Mouse (Mus musculus) kidney, embryonic 16.5 days (tissue): Measurements from ENCODE around the gene Pla2g10. TPM values are rescaled to one million over a fixed set of nuclear protein-coding genes. Genes with fewer than 3 reads are reported as not detected.

Experiments
- ATAC-seq: fragments of 200-750 bp; cut with Nextera tagmentation; 2 replicates; pipeline ENCODE4 v1.8.0; 2017; ENCODE audit warnings: moderate TSS enrichment; ENCODE audit not compliant: low FRiP score, low TSS enrichment
- H3K27ac ChIP-seq: fragments of 300-500 bp; sonication (generic); 2 replicates; pipeline ENCODE4 v1.5.1; 2014; ENCODE audit warnings: low read length
- H3K27me3 ChIP-seq: fragments of 300-500 bp; sonication (generic); 2 replicates; pipeline ENCODE4 v1.6.1; 2014; ENCODE audit warnings: low read length, control low read depth, mixed read lengths; ENCODE audit not compliant: insufficient read depth
- H3K36me3 ChIP-seq: fragments of 300-500 bp; sonication (generic); 2 replicates; pipeline ENCODE4 v1.6.1; 2014; ENCODE audit warnings: low read length, control low read depth, mixed read lengths; ENCODE audit not compliant: insufficient read depth
- H3K4me1 ChIP-seq: fragments of 300-500 bp; sonication (generic); 2 replicates; pipeline ENCODE4 v1.6.1; 2014; ENCODE audit warnings: low read length, control low read depth, mixed read lengths; ENCODE audit not compliant: insufficient read depth
- H3K4me2 ChIP-seq: fragments of 300-500 bp; sonication (generic); replicated peaks from 2 replicates; pipeline ENCODE4 v1.6.1; 2014; ENCODE audit warnings: low read depth, low read length
- H3K4me3 ChIP-seq: fragments of 300-500 bp; sonication (generic); 2 replicates; pipeline ENCODE4 v1.5.1; 2014; ENCODE audit warnings: mild to moderate bottlenecking, low read length
- H3K9ac ChIP-seq: fragments of 300-500 bp; sonication (generic); replicated peaks from 2 replicates; pipeline ENCODE4 v1.6.1; 2014; ENCODE audit warnings: low read length
- H3K9me3 ChIP-seq: fragments of 300-500 bp; sonication (generic); 2 replicates; pipeline ENCODE4 v1.6.1; 2016; ENCODE audit warnings: low read length, control low read depth
- WGBS: fragments of 180-500 bp; shearing (Covaris S2); extraction: QIAGEN DNeasy Blood & Tissue Kit; methylation state at CpG from one replicate; pipeline ENCODE4 v1.1.7; 2014; 5-methylcytosine and 5-hydroxymethylcytosine counted together
- polyA plus RNA-seq: library from polyadenylated mRNA; unstranded; fragments of >200 nt; fragmentation: Nextera tagmentation; extraction: Ambion mirVana; gene quantifications from 2 replicates; pipeline ENCODE4 v1.2.1, GENCODE M21; 2015

Pla2g10 gene
- polyA plus RNA-seq, 1 experiment from 2014 or later, result 0.35 TPM

GRCm38 (mm10) chr16:13735977-13736376 is 5.2 kb upstream of the Pla2g10 start:
- Histone ChIP-seq H3K4me1 (peaks cover under 1% of the 10 kb centered on the region; the same call in 1 of the 2 replicates), H3K4me2 (no peak overlapping the region), H3K27me3 (no peaks in the 10 kb centered on the region), H3K9me3 (no peaks in the 10 kb centered on the region), H3K4me3 (no peak overlapping the region), H3K9ac (no peak overlapping the region), H3K27ac (no peak overlapping the region), H3K36me3 (no peaks in the 10 kb centered on the region)
- ATAC-seq, result peak; percentile 57
- 55% methylated on average over 8 of the region's 8 CpGs for WGBS

GRCm38 (mm10) chr16:13733518-13734137 is 2.8 kb upstream of the Pla2g10 start:
- Histone ChIP-seq H3K9ac (no peak overlapping the region), H3K4me2 (no peak overlapping the region), H3K36me3 (no peaks in the 10 kb centered on the region), H3K9me3 (no peaks in the 10 kb centered on the region), H3K27me3 (no peaks in the 10 kb centered on the region), H3K27ac (no peak overlapping the region), H3K4me1 (peaks cover 7% of the 10 kb centered on the region; the same call in 1 of the 2 replicates), H3K4me3 (no peak overlapping the region)
- 21% methylated on average over 9 of the region's 9 CpGs for WGBS
- no peak for ATAC-seq

- 82% methylated on average over 3 of the region's 3 CpGs for WGBS
- ATAC-seq, result no peak
Observed at GRCm38 (mm10) chr16:13732786-13733185, 2.0 kb upstream of the Pla2g10 start.

GRCm38 (mm10) chr16:13729428-13729827 is 1.4 kb downstream of the Pla2g10 start:
- H3K27ac ChIP-seq, result no peak overlapping the region
- no peaks in the 10 kb centered on the region for H3K36me3 ChIP-seq
- no peak overlapping the region for H3K4me3 ChIP-seq
- 92% methylated on average over 4 of the region's 4 CpGs for WGBS
- H3K4me1 ChIP-seq, result peaks cover 7% of the 10 kb centered on the region; the same call in 1 of the 2 replicates
- H3K9me3 ChIP-seq, result no peaks in the 10 kb centered on the region
- no peaks in the 10 kb centered on the region for H3K27me3 ChIP-seq
- H3K4me2 ChIP-seq, result no peak overlapping the region
- ATAC-seq, result no peak
- H3K9ac ChIP-seq, result no peak overlapping the region

More at GRCm38 (mm10) chr16:13732786-13733185, 2.0 kb upstream of the Pla2g10 start:
- no peak overlapping the region for H3K4me2 ChIP-seq
- no peaks in the 10 kb centered on the region for H3K27me3 ChIP-seq
- H3K4me3 ChIP-seq, result no peak overlapping the region
- H3K27ac ChIP-seq, result no peak overlapping the region
- H3K36me3 ChIP-seq, result no peaks in the 10 kb centered on the region
- no peaks in the 10 kb centered on the region for H3K9me3 ChIP-seq
- no peak overlapping the region for H3K9ac ChIP-seq
- H3K4me1 ChIP-seq, result peaks cover 7% of the 10 kb centered on the region; the same call in 1 of the 2 replicates

GRCm38 (mm10) chr16:13727811-13728335 is 2.9 kb downstream of the Pla2g10 start:
- Histone ChIP-seq H3K9me3 (no peaks in the 10 kb centered on the region), H3K4me1 (peaks cover 7% of the 10 kb centered on the region; the same call in 1 of the 2 replicates), H3K4me3 (no peak overlapping the region), H3K4me2 (no peak overlapping the region), H3K9ac (no peak overlapping the region), H3K36me3 (no peaks in the 10 kb centered on the region), H3K27me3 (no peaks in the 10 kb centered on the region), H3K27ac (no peak overlapping the region)
- 81% methylated on average over 5 of the region's 5 CpGs for WGBS
- ATAC-seq, result no peak

GRCm38 (mm10) chr16:13722937-13723336 is 7.8 kb downstream of the Pla2g10 start:
- H3K4me2 ChIP-seq, result no peak overlapping the region
- ATAC-seq, result no peak
- 38% methylated on average over 10 of the region's 10 CpGs for WGBS
- no peak overlapping the region for H3K27ac ChIP-seq
- no peaks in the 10 kb centered on the region for H3K9me3 ChIP-seq
- H3K27me3 ChIP-seq, result no peaks in the 10 kb centered on the region
- H3K4me3 ChIP-seq, result no peak overlapping the region
- H3K9ac ChIP-seq, result no peak overlapping the region
- H3K4me1 ChIP-seq, result no peaks in the 10 kb centered on the region
- no peaks in the 10 kb centered on the region for H3K36me3 ChIP-seq

- no peak overlapping the region for H3K4me2 ChIP-seq
- H3K9me3 ChIP-seq, result no peaks in the 10 kb centered on the region
- H3K9ac ChIP-seq, result no peak overlapping the region
- no peaks in the 10 kb centered on the region for H3K4me1 ChIP-seq
- H3K36me3 ChIP-seq, result no peaks in the 10 kb centered on the region
- 81% methylated on average over 2 of the region's 2 CpGs for WGBS
- no peak overlapping the region for H3K27ac ChIP-seq
- ATAC-seq, result no peak
- H3K4me3 ChIP-seq, result no peak overlapping the region
- no peaks in the 10 kb centered on the region for H3K27me3 ChIP-seq
Observed at GRCm38 (mm10) chr16:13716821-13717553, 13.8 kb downstream of the Pla2g10 start.

- 89% methylated on average over 3 of the region's 3 CpGs for WGBS
- ATAC-seq, result no peak
- no peak overlapping the region for H3K9ac ChIP-seq
Observed at GRCm38 (mm10) chr16:13714910-13715309, 15.9 kb downstream of the Pla2g10 start.

GRCm38 (mm10) chr16:13704676-13705075 is 26.1 kb downstream of the Pla2g10 start:
- Histone ChIP-seq H3K27ac (no peak overlapping the region), H3K27me3 (no peaks in the 10 kb centered on the region), H3K4me3 (no peak overlapping the region), H3K4me2 (no peak overlapping the region), H3K9ac (no peak overlapping the region), H3K9me3 (no peaks in the 10 kb centered on the region), H3K4me1 (no peaks in the 10 kb centered on the region), H3K36me3 (peaks cover 38% of the 10 kb centered on the region)
- 97% methylated on average over 10 of the region's 10 CpGs for WGBS
- no peak for ATAC-seq

More at GRCm38 (mm10) chr16:13714910-13715309, 15.9 kb downstream of the Pla2g10 start:
- H3K9me3 ChIP-seq, result no peaks in the 10 kb centered on the region
- no peak overlapping the region for H3K4me3 ChIP-seq
- no peaks in the 10 kb centered on the region for H3K27me3 ChIP-seq
- H3K4me2 ChIP-seq, result no peak overlapping the region
- H3K36me3 ChIP-seq, result no peaks in the 10 kb centered on the region
- H3K4me1 ChIP-seq, result no peaks in the 10 kb centered on the region
- H3K27ac ChIP-seq, result no peak overlapping the region

GRCm38 (mm10) chr16:13702184-13702583 is 28.6 kb downstream of the Pla2g10 start:
- 94% methylated on average over 7 of the region's 7 CpGs for WGBS
- no peaks in the 10 kb centered on the region for H3K4me1 ChIP-seq
- H3K36me3 ChIP-seq, result peaks cover 61% of the 10 kb centered on the region
- ATAC-seq, result no peak
- H3K4me2 ChIP-seq, result no peak overlapping the region
- H3K27ac ChIP-seq, result no peak overlapping the region
- no peak overlapping the region for H3K4me3 ChIP-seq
- no peaks in the 10 kb centered on the region for H3K27me3 ChIP-seq
- H3K9ac ChIP-seq, result no peak overlapping the region
- H3K9me3 ChIP-seq, result no peaks in the 10 kb centered on the region
